Mouse (Mus musculus) urinary bladder, adult 18-20 months (tissue): ENCODE measurements around the gene Coro2b.

Source experiments
- DNase-seq, 2 experiments: peaks; one replicate each; pipeline ENCODE4 v3.0.0; 2022; ENCODE audit warnings: low spot score in 2 of 2, mixed read lengths in 2 of 2

The Coro2b gene

GRCm38 (mm10) chr9:62539251-62539711 is 2.4 kb upstream of the Coro2b start:
- DNase-seq: no peak

GRCm38 (mm10) chr9:62537941-62538340 is 1.1 kb upstream of the Coro2b start:
- no peak for DNase-seq

GRCm38 (mm10) chr9:62536119-62536654 is 657 bp downstream of the Coro2b start:
- no peak for DNase-seq

- no peak for DNase-seq
Observed at GRCm38 (mm10) chr9:62535566-62535965, 1.3 kb downstream of the Coro2b start.

- no peak for DNase-seq
Observed at GRCm38 (mm10) chr9:62534691-62535090, 2.2 kb downstream of the Coro2b start.

- DNase-seq: no peak
Observed at GRCm38 (mm10) chr9:62534158-62534557, 2.7 kb downstream of the Coro2b start.

GRCm38 (mm10) chr9:62532876-62533275 is 4.0 kb downstream of the Coro2b start:
- no peak for DNase-seq

GRCm38 (mm10) chr9:62531459-62532275 is 5.2 kb downstream of the Coro2b start:
- DNase-seq: no peak

- DNase-seq: no peak
Observed at GRCm38 (mm10) chr9:62528527-62528926, 8.3 kb downstream of the Coro2b start.

- no peak for DNase-seq
Observed at GRCm38 (mm10) chr9:62526858-62527257, 10.0 kb downstream of the Coro2b start.

GRCm38 (mm10) chr9:62526451-62526850 is 10.4 kb downstream of the Coro2b start:
- no peak for DNase-seq

GRCm38 (mm10) chr9:62524761-62525308 is 12.0 kb downstream of the Coro2b start:
- DNase-seq: no peak

GRCm38 (mm10) chr9:62522791-62523471 is 13.9 kb downstream of the Coro2b start:
- DNase-seq: no peak

GRCm38 (mm10) chr9:62522211-62522610 is 14.6 kb downstream of the Coro2b start:
- no peak for DNase-seq

GRCm38 (mm10) chr9:62521541-62521940 is 15.3 kb downstream of the Coro2b start:
- peak in 1 of 2 experiments; percentile 45 for DNase-seq

- no peak for DNase-seq
Observed at GRCm38 (mm10) chr9:62520933-62521332, 15.9 kb downstream of the Coro2b start.

GRCm38 (mm10) chr9:62519787-62520503 is 16.9 kb downstream of the Coro2b start:
- DNase-seq: no peak

- no peak for DNase-seq
Observed at GRCm38 (mm10) chr9:62519334-62519733, 17.5 kb downstream of the Coro2b start.

GRCm38 (mm10) chr9:62518572-62518971 is 18.3 kb downstream of the Coro2b start:
- no peak for DNase-seq

- DNase-seq: no peak
Observed at GRCm38 (mm10) chr9:62517112-62517957, 19.5 kb downstream of the Coro2b start.

- DNase-seq: no peak
Observed at GRCm38 (mm10) chr9:62515138-62515537, 21.7 kb downstream of the Coro2b start.
